Mouse (Mus musculus): ENCODE results near the gene Rogdi. TPM values are rescaled to one million over a fixed set of nuclear protein-coding genes. Genes with fewer than 3 reads are reported as not detected.

Rogdi gene
- total and polyA plus RNA-seq, 2 experiments from 2014 or later, result 126 to 142 TPM

DNA sequence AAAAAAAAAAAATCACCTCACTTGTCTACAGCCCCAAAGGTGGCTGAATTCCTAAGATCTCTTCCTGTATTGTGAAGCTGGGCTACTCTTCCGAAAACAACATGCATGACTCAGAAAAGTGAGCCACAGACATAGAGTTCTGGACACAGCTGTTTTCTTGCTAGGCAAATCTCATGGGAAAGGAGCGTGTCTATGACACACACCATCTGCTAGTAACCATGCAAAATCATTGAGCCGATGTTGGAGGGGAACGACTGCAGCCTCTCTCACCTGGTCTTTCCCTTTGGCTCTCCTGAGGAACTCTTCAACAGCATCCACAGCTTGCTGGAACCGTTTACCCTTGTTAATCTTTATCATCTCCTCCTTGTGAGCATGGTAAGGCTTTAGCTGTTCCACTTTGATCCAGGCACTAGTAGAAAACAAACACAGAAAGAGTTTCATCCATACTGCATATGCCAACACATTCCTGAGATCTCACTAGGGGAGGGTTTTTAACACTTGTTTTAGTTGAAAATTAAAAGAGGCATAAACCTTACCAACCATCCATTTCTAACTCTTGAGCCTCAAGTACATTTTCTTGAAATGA lies 23.4 kb upstream of the Rogdi start:
- no peak for TF ChIP-seq CTCF (IDR thresholded peaks at IDR 0.05; ENCODE audit: low read depth)
- Histone ChIP-seq H3K36me3 (ENCODE audit: insufficient read depth, low read length) (peaks cover 86% of the 10 kb centered on the region), H3K9ac (replicated peaks; ENCODE audit: low read length) (no peak overlapping the region), H3K27ac (no peak overlapping the region), H3K9me3 (ENCODE audit: low read length) (no peaks in the 10 kb centered on the region), H3K27me3 (ENCODE audit: insufficient read depth, low read length) (no peaks in the 10 kb centered on the region), H3K4me2 (ENCODE audit: low read depth, low read length) (no peak overlapping the region), H3K4me1 (ENCODE audit: insufficient read depth, low read length) (no peaks in the 10 kb centered on the region), H3K4me3 (ENCODE audit: low read length) (no peak overlapping the region)
- DNase-seq (ENCODE audit: low spot score) (no peak), ATAC-seq (no peak)
- WGBS, result 69% methylated on average over 5 of the region's 5 CpGs

DNA sequence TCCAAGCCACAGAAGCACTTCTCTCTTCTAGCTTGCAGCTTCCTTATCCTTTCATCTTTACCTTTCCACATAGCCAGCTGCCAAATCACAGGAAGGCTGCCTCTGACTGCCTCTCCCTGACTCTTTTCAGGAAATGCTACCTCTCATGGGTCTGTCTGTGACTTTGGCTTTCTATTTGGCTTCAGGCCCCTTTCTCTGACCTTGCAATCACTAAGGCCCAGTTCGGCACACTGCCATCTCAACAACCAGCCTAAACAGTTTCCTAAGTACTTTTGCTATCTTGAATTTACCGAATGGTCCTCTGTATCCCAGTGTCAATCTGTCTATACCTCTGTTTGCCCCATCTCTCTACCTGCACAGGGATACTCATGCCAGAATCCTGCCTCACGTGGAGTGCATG lies 22.2 kb upstream of the Rogdi start:
- Histone ChIP-seq H3K4me3 (ENCODE audit: low read length) (no peak overlapping the region), H3K9ac (replicated peaks; ENCODE audit: low read length) (no peak overlapping the region), H3K36me3 (ENCODE audit: insufficient read depth, low read length) (peaks cover 90% of the 10 kb centered on the region), H3K4me1 (ENCODE audit: insufficient read depth, low read length) (no peaks in the 10 kb centered on the region), H3K27me3 (ENCODE audit: insufficient read depth, low read length) (no peaks in the 10 kb centered on the region), H3K27ac (no peak overlapping the region), H3K9me3 (ENCODE audit: low read length) (no peaks in the 10 kb centered on the region), H3K4me2 (ENCODE audit: low read depth, low read length) (no peak overlapping the region)
- no peak for DNase-seq (ENCODE audit: low spot score)
- no peak for TF ChIP-seq CTCF (IDR thresholded peaks at IDR 0.05; ENCODE audit: low read depth)
- 96% methylated on average over 3 of the region's 3 CpGs for WGBS
- ATAC-seq, result no peak

DNA sequence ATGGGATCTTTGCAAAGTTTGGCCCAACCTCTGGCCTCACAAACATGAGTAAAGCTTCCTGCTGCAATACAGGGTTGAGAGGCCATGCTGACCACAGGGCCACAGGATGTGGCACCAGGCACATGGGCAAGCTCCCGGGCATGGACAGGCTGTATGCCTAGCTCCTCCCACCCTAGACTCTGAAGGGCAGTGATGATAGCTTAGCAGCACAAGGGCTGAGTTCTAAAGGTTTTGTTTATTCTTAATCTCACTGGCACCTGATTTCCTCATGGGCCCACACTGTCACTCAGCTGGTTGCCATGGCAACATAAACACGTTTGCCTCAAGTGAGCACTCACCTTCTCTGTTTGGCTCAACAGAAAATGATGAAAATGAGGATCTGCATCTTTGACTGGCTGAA lies 16.5 kb upstream of the Rogdi start:
- 63% methylated on average over 2 of the region's 2 CpGs for WGBS
- TF ChIP-seq CTCF (IDR thresholded peaks at IDR 0.05; ENCODE audit: low read depth), result no peak
- peaks cover 96% of the 10 kb centered on the region for H3K36me3 ChIP-seq (ENCODE audit: insufficient read depth, low read length)
- DNase-seq (ENCODE audit: low spot score) (no peak), ATAC-seq (no peak)
- H3K4me3 ChIP-seq (ENCODE audit: low read length), result no peak overlapping the region
- H3K9ac ChIP-seq (replicated peaks; ENCODE audit: low read length), result no peak overlapping the region
- no peak overlapping the region for H3K27ac ChIP-seq
- no peaks in the 10 kb centered on the region for H3K27me3 ChIP-seq (ENCODE audit: insufficient read depth, low read length)
- H3K9me3 ChIP-seq (ENCODE audit: low read length), result no peaks in the 10 kb centered on the region
- H3K4me2 ChIP-seq (ENCODE audit: low read depth, low read length), result no peak overlapping the region
- H3K4me1 ChIP-seq (ENCODE audit: insufficient read depth, low read length), result no peaks in the 10 kb centered on the region

DNA sequence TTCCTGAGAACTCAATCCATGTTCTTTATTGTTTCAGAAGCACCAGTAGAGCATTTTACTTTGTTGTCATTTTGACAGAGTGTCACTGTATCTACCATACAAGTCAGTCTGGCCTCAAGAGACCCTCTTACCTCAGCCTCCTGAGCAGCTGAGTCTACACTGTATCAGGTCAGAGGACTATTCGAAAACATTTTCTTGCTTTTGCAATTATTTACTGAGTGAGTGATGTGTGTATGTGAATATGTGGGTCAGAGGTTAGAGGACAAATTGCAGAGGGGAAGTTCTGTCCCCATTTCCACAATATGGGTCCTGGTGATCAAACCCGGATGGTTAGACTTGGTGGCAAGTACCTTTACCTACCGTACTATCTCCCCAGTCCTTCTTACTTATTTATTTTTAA lies 10.7 kb upstream of the Rogdi start:
- Histone ChIP-seq H3K27ac (no peak overlapping the region), H3K36me3 (ENCODE audit: insufficient read depth, low read length) (peaks cover 89% of the 10 kb centered on the region), H3K9ac (replicated peaks; ENCODE audit: low read length) (no peak overlapping the region), H3K4me2 (ENCODE audit: low read depth, low read length) (no peak overlapping the region), H3K4me1 (ENCODE audit: insufficient read depth, low read length) (no peaks in the 10 kb centered on the region), H3K27me3 (ENCODE audit: insufficient read depth, low read length) (no peaks in the 10 kb centered on the region), H3K4me3 (ENCODE audit: low read length) (no peak overlapping the region), H3K9me3 (ENCODE audit: low read length) (no peaks in the 10 kb centered on the region)
- DNase-seq (ENCODE audit: low spot score) (no peak), ATAC-seq (no peak)
- TF ChIP-seq CTCF (IDR thresholded peaks at IDR 0.05; ENCODE audit: low read depth), result no peak
- 93% methylated on average over 3 of the region's 3 CpGs for WGBS

GRCm38 (mm10) chr16:5014578-5014977 lies 1.2 kb upstream of the Rogdi start:
- peaks cover 47% of the 10 kb centered on the region for H3K36me3 ChIP-seq (ENCODE audit: insufficient read depth, low read length)
- H3K4me3 ChIP-seq (ENCODE audit: low read length), result no peak overlapping the region
- DNase-seq (ENCODE audit: low spot score) (no peak), ATAC-seq (no peak)
- no peak overlapping the region for H3K9ac ChIP-seq (replicated peaks; ENCODE audit: low read length)
- TF ChIP-seq CTCF (IDR thresholded peaks at IDR 0.05; ENCODE audit: low read depth), result no peak
- no peaks in the 10 kb centered on the region for H3K27me3 ChIP-seq (ENCODE audit: insufficient read depth, low read length)
- 86% methylated on average over 4 of the region's 4 CpGs for WGBS
- peak overlapping the region; percentile 34; the same call in 1 of the 2 replicates for H3K27ac ChIP-seq
- H3K4me1 ChIP-seq (ENCODE audit: insufficient read depth, low read length), result no peaks in the 10 kb centered on the region
- H3K4me2 ChIP-seq (ENCODE audit: low read depth, low read length), result no peak overlapping the region
- H3K9me3 ChIP-seq (ENCODE audit: low read length), result no peaks in the 10 kb centered on the region

- H3K4me3 ChIP-seq (ENCODE audit: low read length), result peak overlapping the region; percentile 71
- ATAC-seq (no peak), DNase-seq (ENCODE audit: low spot score) (no peak)
- WGBS, result 56% methylated on average over 13 of the region's 13 CpGs
- peak overlapping the region; percentile 71 for H3K4me2 ChIP-seq (ENCODE audit: low read depth, low read length)
- H3K27ac ChIP-seq, result peak overlapping the region; percentile 84; the same call in 1 of the 2 replicates
- no peaks in the 10 kb centered on the region for H3K4me1 ChIP-seq (ENCODE audit: insufficient read depth, low read length)
- H3K27me3 ChIP-seq (ENCODE audit: insufficient read depth, low read length), result no peaks in the 10 kb centered on the region
- H3K9me3 ChIP-seq (ENCODE audit: low read length), result no peaks in the 10 kb centered on the region
- TF ChIP-seq CTCF (IDR thresholded peaks at IDR 0.05; ENCODE audit: low read depth), result no peak
- peaks cover 25% of the 10 kb centered on the region; the same call in 1 of the 2 replicates for H3K36me3 ChIP-seq (ENCODE audit: insufficient read depth, low read length)
- peak overlapping the region; percentile 70 for H3K9ac ChIP-seq (replicated peaks; ENCODE audit: low read length)
These were observed 1.0 kb downstream of the Rogdi start for GRCm38 (mm10) chr16:5012036-5013005.

Data from hindbrain, postnatal 0 days (tissue).